Mouse (Mus musculus) kidney, adult 9 months (tissue): ENCODE measurements around the gene Haao.

Experiments used
- DNase-seq: peaks from one replicate; pipeline ENCODE4 v3.0.0; 2022

Gene Haao

DNA sequence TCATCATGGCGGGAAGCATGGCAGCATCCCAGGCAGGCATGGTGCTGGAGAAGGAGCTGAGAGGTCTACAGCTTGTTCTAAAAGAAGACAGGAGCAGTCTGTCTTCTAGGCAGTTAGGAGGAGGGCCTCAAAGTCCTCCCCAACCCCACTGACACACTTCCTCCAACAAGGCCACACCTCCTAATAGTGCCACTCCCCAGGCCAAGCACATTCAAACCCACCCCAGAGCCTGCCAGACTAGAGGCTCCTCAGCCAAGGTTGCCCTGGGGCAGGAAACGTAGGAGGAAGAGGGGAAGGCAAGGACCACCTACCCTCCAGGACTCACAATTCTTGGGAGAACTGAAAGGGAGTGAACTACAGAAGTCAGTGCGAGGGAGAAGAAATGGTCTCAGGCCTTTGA is at the start of gene Haao:
Gene Haao (minus strand): TSS at position 149 of the 400 bp plus-strand sequence.
- DNase-seq: peak; percentile 37

DNA sequence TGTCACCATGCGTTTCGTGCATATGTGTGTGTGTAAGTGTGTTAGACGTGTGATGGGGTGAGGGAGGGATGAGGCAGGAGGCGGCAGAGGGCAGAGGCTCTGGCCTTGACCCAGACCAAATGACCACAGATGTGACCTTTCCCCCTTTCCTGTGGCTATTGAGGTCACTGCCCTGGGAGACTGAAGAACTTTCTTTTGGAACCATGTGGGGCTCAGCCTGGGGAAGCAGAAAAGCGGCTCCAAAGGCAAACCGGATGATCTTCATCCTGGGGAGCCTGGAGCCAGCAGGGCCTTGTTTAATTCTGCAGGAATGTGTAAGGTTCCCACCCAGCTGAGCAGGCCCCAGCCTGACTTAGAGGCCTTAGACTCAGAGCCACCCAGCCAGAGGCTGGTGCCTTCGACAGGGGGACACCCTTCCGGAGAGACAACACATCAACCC is 49.6 kb upstream of the Haao start:
- no peak for DNase-seq

DNA sequence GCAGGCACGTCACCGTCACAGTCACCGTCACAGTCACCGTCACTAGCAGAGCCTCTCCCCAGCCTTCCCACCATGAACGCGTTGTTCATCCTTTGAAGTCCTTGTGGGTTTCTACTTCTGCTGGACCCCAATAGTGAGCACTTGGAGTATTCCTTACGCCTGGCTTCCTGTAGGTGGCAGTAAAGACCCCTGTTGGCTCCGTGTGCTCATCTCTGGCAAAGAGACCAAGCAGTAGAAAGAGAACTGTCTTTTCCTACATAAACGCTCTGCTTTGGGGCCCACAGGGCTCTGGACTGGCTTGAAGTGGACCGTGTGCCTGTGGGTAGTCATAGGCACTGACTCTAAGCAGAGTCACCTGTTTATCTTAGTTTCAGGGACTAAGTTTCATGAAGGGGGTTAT is 49.0 kb upstream of the Haao start:
- DNase-seq: no peak

DNA sequence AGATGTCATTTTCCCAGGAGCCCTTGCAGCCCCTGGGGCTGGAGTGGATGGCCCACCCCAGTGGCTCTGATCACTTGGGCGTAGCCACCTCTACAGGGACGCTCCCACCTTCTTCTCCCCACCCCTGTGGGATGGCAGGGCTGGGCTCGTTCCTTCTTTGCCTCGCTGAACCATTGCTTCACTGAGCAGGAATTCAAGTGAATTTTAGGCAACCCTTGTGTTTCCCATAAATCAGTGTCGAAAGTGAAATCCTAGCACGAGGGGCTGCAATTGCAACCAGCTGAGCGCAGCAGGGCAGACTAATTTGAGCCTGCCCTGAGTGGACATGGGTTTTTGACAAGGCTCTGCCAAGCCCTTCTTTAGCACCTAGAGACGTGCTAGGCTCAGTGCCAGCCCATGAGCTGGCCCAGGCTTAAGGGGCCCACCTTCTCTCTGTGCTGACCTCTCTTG is 47.6 kb upstream of the Haao start:
- no peak for DNase-seq

DNA sequence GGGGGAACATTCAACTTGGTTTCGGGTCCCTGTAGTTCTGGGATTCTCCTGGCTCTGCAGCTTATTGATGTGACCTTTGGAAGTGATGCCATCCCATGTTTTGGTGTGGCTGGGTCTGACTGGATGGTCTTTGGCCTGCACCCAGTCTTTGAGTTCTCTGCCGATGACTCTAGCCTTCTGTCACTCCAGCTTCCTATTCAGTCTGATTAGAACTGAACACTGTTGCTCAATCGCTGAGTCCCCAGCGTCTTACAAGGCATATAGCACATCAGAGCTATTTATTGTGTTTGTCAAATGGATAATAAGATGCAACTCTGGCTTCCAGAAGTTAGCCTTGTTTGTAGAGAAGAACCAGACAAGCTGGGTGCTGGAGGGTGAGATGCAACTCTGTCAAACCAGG is 45.4 kb upstream of the Haao start:
- no peak for DNase-seq

DNA sequence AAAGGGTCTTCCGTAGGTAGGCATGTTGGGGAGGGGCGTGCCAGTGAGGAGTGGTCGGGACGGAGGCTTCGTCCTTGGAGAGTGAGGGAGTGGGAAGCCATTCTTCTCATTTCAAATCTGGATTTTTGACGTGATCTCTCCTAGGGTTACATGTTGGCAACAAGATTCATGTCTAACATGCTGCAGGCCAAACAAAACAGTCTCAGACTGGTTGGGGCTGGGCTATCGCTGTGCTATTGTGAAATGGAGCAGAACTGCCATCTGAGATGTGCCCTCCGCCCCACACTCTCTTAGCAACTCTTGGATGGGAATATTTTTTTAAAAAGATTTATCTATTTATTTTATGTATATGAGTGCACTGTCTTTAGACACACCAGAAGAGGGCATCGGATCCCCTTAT is 44.1 kb upstream of the Haao start:
- DNase-seq: no peak

DNA sequence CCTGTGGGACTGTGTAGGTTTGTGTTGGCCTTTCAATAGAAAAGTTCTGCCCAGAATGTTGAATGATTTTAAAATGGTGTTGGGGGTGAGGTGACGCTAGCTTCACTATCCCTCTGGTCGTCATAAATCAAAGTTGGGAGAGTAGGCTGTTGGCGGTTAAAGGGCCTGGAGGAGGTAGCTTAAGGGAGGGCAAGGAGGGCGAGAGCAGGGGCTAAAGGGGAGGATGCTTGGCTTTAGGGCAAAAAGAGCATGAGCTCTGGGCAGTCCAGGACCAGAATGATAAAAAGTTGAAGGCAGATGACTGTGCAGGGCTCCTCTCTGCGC is 42.6 kb upstream of the Haao start:
- no peak for DNase-seq

DNA sequence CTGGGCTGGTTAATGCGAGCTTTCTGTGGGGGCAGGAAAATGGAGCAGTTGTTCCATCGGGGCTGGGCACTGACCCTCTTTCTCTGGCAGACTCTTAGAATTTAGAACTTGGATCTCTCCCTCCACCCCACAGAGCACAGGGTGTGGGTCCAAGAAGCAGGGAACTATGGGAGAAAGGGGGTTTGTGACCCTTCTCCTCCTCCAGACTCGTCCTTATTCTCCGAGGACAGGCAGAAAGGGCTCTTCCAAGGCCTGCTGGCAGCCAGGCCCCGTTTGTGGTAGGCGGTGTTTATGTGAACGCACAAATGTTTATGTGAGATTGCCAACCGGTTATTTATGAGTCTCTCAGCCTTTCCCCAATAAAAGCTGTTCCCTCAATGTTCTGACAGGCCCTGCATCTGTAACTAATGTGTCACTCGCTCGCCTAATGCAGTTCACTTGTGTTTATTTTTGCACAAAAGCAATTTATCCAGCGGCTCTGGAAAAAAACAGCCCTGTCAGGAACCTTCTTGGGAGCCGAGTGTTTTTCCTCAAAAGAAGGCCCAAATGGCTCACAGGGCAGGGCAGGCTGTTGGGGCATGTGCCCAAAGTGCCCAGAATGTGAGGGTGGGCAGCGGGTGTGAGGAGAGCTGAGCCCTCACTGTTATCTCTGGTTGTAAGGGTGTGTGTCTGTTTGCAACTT is 42.1 kb upstream of the Haao start:
- DNase-seq: no peak

DNA sequence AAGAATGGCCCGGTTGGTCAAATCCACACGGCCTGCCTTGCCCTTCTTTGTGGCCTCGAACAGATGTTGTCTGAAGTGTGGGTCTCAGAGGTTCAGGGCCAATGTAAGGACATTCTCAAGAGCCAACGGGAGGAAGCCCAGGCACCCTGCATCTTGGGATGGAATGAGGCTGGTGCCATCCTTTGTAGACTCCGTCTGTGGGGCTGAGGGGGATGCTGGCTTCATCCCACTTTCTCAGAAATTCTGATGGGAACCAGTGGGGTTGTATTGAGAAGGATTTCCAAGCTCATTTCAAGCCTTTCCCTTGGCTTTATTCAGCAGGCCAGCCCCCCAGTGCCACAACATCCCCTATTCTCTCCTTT is 41.5 kb upstream of the Haao start:
- DNase-seq: no peak

DNA sequence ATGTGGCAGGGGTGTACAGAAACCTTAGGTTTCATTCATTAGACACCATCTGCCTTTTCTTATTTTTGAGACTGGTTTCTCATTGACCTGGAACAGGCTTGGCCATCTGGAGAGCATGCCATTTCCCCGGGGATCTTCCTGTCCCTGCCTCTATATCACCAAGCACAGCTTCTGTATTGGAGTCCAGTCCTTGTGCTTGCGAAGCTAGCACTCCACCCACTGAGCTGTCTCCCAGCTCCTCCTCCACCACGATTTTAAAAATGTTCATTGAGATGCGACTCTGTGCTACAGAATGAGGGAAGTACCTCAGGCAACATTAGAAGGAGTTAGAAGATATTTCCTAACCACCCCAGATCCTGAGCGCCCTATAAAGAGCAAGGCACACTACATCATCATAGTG is 39.5 kb upstream of the Haao start:
- DNase-seq: no peak

DNA sequence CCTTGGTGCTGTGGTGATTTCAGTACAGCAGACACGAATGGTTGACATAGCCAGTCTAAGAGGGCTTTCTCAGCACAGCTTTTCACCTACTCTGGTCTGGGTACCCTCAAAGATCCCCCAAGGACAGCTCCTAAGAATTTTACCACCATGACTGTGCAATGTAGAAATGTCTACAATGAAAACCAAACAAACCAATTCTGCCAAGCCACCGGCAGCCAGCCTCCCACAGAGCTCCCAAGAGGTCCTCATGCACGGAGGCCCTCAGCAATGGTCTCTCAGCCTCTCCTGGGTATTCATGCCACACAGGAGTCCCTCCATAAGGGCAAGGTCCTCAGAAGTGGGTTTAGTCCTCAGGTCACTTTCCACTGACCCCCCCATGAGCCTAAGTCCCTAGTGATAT is 38.6 kb upstream of the Haao start:
- no peak for DNase-seq

DNA sequence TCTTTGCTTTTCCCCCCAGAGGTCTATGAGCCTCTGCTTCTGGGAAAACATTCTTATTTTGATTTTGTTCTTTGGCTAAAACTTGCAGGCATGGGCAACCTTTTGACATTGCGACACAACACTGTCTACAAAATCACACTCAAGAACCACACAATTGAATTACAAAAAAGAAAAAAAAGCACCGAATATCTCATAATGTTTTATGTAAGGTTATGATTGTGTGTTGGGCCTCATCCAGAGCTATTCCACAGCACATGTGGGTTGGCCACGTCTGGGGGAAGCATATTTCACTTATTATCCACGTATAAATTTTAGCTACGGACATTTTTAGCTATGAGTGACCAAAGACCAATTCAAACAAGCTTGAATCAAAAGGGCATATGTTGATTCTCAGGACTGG is 38.0 kb upstream of the Haao start:
- no peak for DNase-seq

DNA sequence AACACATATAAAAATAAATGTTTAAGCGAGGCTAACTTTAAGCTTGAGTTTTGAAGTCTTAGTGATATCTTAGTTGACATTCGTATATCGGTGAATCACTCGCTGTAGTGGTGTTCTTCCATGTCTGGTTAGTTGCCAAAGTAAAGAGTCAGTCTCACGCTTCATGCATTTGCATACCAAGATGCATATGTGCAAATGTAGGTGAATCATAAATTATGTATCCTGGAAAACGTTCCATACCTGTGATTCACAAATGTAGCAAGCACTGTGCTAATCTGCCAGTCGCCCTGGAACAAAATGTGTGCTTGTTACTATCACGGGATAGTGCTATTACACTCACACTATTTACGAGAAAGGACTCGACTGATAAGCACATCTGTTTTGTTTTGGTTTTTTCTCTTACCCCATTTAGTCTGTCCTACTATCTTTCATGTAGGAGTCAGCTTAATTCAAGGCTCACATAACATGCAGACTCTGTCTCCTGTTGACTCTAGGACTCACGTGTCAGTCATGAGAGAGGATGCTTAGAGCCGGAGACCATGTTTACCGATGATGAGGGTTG is 37.3 kb upstream of the Haao start:
- no peak for DNase-seq

DNA sequence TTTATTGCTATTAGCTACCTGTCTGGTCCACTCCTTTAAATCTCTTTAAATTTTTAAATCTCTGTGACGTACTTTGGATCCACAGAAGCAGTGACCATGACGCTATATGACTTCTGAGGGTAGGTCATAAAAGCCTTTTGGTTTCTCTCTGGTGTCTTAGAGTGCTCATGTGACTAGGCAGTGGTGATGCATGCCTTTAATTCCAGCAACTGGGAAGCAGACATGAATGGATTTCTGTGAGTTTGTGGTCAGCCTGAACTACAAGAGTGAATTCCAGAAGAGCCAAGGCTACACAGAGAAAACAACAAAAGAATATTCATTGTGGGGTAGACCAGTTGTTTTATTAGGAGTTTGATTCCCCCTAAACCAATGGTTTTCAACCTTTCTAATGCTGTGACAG is 35.0 kb upstream of the Haao start:
- DNase-seq: no peak

DNA sequence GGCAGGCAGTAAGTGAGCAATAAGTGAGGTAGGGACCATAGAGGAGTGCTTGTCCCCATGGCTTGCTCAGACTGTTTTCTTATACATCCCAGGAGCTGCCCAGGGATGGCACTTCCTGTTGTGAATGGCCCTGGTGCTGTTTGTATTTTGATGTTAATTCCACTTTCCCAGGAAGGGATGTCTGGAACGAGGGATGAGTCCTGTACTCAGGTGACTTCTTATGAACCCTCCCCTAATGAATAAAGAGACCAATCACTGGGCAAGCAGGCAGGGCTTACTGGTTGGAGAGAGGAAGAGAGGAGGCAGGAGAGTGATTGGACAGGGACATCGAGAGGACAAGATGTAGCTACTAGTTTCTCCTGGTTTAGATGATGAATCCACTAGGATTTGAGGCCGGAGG is 33.3 kb upstream of the Haao start:
- DNase-seq: no peak

DNA sequence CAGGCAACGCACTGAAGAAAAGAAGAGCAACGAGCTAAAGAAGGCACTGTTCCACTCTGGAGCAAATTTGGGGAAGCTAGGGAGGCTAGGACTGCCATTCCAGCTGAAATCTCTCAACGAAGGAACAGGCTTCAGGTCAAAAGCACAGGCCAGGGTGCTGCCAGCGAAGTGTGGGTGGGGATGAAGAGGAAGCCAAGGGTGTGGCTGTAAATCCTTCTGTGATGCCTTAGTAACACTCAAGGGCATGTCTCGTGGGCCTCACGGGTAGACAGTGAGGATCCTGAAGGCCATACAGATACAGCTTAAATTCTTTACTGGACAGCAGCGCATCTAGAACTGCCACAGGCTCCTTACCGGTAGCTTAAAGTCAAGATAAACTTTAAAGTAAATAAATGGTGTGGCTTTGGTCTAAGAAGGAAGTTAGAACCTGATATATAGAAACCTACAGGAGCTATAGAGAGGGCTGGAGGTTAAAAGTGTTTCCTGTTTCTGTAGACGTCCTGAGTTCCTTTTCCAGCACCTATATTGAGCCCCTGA is 32.5 kb upstream of the Haao start:
- no peak for DNase-seq

DNA sequence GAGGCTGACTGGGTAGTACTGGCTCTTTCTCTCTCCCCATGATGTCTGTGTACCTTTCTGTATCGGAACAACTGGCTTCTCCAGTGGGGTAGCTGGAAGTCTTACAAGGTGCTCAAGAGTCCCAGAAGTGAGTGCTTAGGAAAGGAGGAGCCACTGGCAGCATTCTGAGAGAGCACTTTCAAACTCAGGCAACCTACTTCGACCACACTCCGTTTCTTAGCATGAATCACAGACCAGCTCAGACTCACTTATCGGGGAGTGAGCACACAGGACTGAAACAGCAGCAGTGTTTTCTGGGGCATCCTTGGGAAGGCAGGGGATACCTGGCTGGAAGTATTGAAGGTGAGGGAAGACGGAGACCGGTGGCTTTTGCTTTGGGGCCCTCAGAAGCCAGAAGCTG is 31.9 kb upstream of the Haao start:
- no peak for DNase-seq

DNA sequence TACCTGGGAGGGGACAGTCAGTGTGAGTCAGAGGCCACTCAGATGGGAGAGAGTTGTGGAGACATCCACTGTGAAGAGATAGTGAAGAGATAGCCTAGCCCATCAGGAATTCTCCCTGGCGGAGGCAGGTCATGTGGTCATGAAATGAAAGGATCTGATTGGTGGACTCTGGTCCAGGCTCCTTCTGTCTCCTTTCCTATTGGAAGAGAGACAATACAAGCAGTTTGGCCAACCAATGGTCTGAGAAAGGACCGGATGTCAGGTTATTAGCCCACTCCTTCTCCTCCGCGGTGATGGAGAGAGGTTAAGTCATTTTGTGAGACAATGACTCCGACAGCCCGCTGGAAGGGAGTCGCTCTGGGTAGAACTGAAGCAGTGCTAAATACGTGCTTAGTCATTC is 26.8 kb upstream of the Haao start:
- DNase-seq: no peak

DNA sequence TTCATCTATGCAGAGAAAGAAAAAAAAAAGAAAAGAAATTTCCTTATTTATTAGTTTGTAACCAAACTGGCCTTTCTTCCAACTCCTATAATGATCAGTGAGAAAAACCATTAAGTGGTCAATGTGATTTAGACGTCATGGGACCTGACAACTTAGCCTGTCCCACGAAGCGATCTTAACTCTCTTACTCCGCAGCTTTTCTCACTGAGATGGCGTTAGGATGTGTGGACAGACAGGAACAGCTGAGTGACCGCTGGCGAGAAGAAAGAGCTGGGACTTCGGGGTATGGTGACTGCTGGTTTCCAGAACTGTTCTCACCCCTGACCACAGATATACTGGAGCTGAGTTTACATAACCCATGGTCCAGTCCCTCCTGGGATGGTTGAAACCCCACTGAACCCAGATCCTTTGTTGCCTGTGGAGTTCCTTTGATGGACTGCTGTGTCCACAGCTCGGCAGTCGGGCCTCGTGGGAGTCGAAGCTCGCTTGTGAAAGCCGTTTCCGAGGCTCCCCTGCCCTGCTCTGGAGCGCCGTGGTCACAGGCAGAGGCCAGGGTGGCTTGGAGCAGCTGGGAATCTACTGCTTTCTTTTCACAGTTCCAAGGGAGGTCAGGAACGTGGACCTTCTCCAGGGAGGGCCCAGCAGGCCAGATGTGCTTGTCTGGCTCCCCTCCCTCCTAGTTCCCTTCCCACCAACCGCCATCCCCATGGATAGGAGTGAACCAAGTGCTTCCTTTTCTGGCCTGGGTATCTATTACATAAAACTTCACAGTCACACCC is 25.8 kb upstream of the Haao start:
- no peak for DNase-seq

DNA sequence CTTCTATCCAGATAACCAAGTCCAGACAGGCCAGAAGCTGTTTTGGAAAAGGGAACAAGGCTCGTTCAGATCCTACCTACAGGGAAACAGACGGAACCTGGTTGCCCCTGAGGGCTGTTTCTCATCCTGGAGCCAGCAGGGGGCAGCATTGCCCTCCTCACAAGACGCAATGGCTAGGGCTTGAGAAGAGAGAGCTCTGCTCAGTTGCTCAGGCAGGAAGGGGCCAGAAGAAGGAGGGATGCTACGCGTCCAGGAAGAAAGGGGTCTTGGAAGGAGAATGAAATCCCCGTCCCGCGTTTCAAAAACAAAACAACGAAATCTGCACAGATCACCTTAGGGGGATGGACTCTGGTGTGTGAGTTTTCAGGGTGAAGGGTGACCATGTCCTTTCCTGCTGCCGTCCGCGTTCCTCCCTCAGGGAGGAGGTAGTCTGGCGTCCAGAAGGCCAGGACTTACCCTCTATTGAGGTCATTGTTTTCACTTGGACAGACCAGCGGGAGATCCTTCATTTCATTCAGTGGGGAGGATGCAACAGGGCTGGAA is 25.1 kb upstream of the Haao start:
- DNase-seq: peak; percentile 82

DNA sequence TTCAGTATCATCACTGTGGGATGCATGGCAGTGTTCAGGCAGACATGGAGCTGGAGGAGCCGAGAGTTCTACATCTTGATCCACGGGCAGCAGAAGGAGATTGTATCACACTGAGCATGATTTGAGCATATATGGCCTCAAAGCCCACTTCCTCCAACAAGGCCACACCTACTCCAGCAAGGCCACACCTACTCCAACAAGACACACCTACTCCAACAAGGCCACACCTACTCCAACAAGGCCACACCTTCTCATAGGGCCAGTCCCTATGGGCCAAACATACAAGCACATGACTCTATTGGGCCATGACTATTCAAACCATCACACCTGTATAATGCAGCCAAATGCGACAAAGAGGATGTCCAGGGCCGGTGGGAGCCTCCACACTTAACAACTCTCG is 23.6 kb upstream of the Haao start:
- DNase-seq: no peak

DNA sequence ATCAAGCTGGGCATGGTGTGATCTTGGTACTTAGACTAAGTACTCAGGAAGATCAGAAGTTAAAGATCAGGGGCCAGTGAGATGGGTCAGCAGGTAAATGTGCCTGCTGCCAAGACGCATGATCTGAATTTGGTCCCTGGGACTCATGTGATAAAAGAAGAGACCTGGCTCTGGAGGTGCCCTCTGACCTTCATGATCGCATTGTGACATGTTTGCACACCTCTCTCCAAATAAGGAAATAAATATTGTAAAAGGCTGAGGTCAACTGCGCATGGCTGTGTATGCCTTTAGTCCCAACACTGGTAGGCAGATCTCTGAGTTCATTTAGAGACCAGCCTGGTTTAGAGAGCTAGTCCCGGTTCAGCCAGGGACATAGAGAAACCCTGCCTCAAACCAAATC is 22.6 kb upstream of the Haao start:
- no peak for DNase-seq

DNA sequence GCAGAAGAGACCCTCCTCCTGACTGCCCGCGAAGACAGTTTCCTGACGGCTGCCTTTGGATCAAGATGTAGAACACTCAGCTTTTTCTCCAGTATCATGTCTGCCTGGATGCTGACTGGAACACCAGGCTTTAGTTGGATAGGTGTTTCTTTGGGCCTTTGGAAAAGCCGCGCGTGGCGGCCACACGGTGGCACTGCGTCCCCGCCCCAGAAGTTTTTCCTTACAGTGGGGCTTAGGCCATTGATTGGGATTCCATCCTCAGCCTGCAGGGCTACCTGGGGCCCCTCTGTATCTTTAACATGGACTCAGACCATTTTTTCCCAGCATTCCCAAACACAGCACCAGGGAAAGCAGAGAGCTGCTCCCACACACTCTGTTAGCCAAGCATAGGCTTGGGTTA is 18.8 kb upstream of the Haao start:
- DNase-seq: no peak

DNA sequence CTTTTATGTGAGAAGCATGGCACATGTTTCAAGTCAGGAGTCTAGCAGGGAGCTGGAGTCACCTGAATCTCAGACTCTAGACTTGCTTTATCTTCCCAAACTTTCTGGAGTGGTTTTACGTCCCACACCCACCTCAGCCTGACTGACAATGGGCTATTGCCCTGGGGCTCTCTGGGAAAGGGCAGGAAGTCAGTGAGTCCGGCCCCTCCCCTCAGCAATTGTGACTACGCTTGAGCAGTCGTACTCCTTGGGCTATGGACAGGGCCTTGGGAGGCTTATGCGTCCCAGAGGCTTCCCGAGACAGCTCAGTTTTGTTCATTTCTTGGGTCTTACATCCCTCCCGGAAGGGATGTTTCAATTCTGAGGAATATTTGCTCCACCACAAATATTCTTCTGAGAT is 17.6 kb upstream of the Haao start:
- no peak for DNase-seq
